Mouse (Mus musculus) midbrain, embryonic 12.5 days (tissue): Measurements from ENCODE around the gene Cacfd1. TPM values are rescaled to one million over a fixed set of nuclear protein-coding genes. Genes with fewer than 3 reads are reported as not detected.

ENCODE experiments used
- ATAC-seq: fragments of 200-750 bp; cut with Nextera tagmentation; 2 replicates; pipeline ENCODE4 v1.8.0; 2017; ENCODE audit warnings: low read depth, moderate TSS enrichment, moderate library complexity; ENCODE audit not compliant: low FRiP score
- H3K27ac ChIP-seq: fragments of 300-500 bp; sonication (generic); replicated peaks from 2 replicates; pipeline ENCODE4 v1.5.1; 2016; ENCODE audit warnings: mild to moderate bottlenecking
- H3K27me3 ChIP-seq: fragments of 300-500 bp; sonication (generic); 2 replicates; pipeline ENCODE4 v1.6.1; 2016; ENCODE audit warnings: mild to moderate bottlenecking
- H3K36me3 ChIP-seq: fragments of 300-500 bp; sonication (generic); 2 replicates; pipeline ENCODE4 v1.6.1; 2016
- H3K4me1 ChIP-seq: fragments of 300-500 bp; sonication (generic); 2 replicates; pipeline ENCODE4 v1.6.1; 2016
- H3K4me2 ChIP-seq: fragments of 300-500 bp; sonication (generic); replicated peaks from 2 replicates; pipeline ENCODE4 v1.6.1; 2016; ENCODE audit warnings: mild to moderate bottlenecking, moderate library complexity
- H3K4me3 ChIP-seq: fragments of 300-500 bp; sonication (generic); 2 replicates; pipeline ENCODE4 v1.5.1; 2016; ENCODE audit warnings: mild to moderate bottlenecking
- H3K9ac ChIP-seq: fragments of 300-500 bp; sonication (generic); replicated peaks from 2 replicates; pipeline ENCODE4 v1.6.1; 2016; ENCODE audit warnings: mild to moderate bottlenecking, moderate library complexity
- H3K9me3 ChIP-seq: fragments of 300-500 bp; sonication (generic); 2 replicates; pipeline ENCODE4 v1.6.1; 2016; ENCODE audit warnings: mild to moderate bottlenecking
- WGBS: fragments of 180-500 bp; shearing (Covaris S2); methylation state at CpG from one replicate; pipeline ENCODE4 v1.1.7; 2016; 5-methylcytosine and 5-hydroxymethylcytosine counted together
- polyA plus RNA-seq: library from polyadenylated mRNA; unstranded; fragments of >200 nt; fragmentation: Nextera tagmentation; extraction: Ambion mirVana; gene quantifications from 2 replicates; pipeline ENCODE4 v1.2.1, GENCODE M21; 2016

The Cacfd1 gene
- polyA plus RNA-seq, 1 experiment from 2014 or later = 116 TPM

GRCm38 (mm10) chr2:27058251-27058650, 48.5 kb downstream of the Cacfd1 start:
- Histone ChIP-seq H3K27me3 (no peaks in the 10 kb centered on the region), H3K4me2 (no peak overlapping the region), H3K36me3 (no peaks in the 10 kb centered on the region), H3K9me3 (no peaks in the 10 kb centered on the region), H3K27ac (no peak overlapping the region), H3K4me3 (no peak overlapping the region), H3K4me1 (no peaks in the 10 kb centered on the region), H3K9ac (no peak overlapping the region)
- ATAC-seq = no peak
- 66% methylated on average over 4 of the region's 4 CpGs for WGBS

GRCm38 (mm10) chr2:27058751-27059150, 49.0 kb downstream of the Cacfd1 start:
- Histone ChIP-seq H3K4me2 (no peak overlapping the region), H3K27ac (no peak overlapping the region), H3K36me3 (no peaks in the 10 kb centered on the region), H3K4me3 (no peak overlapping the region), H3K9ac (no peak overlapping the region), H3K9me3 (no peaks in the 10 kb centered on the region), H3K27me3 (no peaks in the 10 kb centered on the region), H3K4me1 (no peaks in the 10 kb centered on the region)
- no peak for ATAC-seq
- 63% methylated on average over 12 of the region's 12 CpGs for WGBS

GRCm38 (mm10) chr2:27059187-27059586, 49.5 kb downstream of the Cacfd1 start:
- Histone ChIP-seq H3K27ac (no peak overlapping the region), H3K27me3 (no peaks in the 10 kb centered on the region), H3K9me3 (no peaks in the 10 kb centered on the region), H3K4me1 (no peaks in the 10 kb centered on the region), H3K4me2 (no peak overlapping the region), H3K4me3 (no peak overlapping the region), H3K9ac (no peak overlapping the region), H3K36me3 (no peaks in the 10 kb centered on the region)
- WGBS = 92% methylated on average over 9 of the region's 9 CpGs
- no peak for ATAC-seq

GRCm38 (mm10) chr2:27067124-27067523, 57.4 kb downstream of the Cacfd1 start:
- H3K9ac ChIP-seq = no peak overlapping the region
- WGBS = 72% methylated on average over 2 of the region's 2 CpGs

GRCm38 (mm10) chr2:27067996-27068395, 58.3 kb downstream of the Cacfd1 start:
- Histone ChIP-seq H3K27me3 (no peaks in the 10 kb centered on the region), H3K4me1 (peaks cover 8% of the 10 kb centered on the region)
- 55% methylated on average over 2 of the region's 2 CpGs for WGBS

More at GRCm38 (mm10) chr2:27067124-27067523, 57.4 kb downstream of the Cacfd1 start:
- H3K4me3 ChIP-seq = no peak overlapping the region
- no peaks in the 10 kb centered on the region for H3K27me3 ChIP-seq
- no peaks in the 10 kb centered on the region for H3K9me3 ChIP-seq
- peaks cover 8% of the 10 kb centered on the region for H3K4me1 ChIP-seq
- no peak overlapping the region for H3K4me2 ChIP-seq
- H3K27ac ChIP-seq = no peak overlapping the region
- ATAC-seq = no peak
- H3K36me3 ChIP-seq = no peaks in the 10 kb centered on the region

GRCm38 (mm10) chr2:27069646-27070045, 59.9 kb downstream of the Cacfd1 start:
- Histone ChIP-seq H3K4me1 (peaks cover 8% of the 10 kb centered on the region), H3K36me3 (no peaks in the 10 kb centered on the region), H3K4me2 (no peak overlapping the region), H3K27ac (no peak overlapping the region), H3K27me3 (no peaks in the 10 kb centered on the region), H3K9me3 (no peaks in the 10 kb centered on the region), H3K9ac (no peak overlapping the region), H3K4me3 (no peak overlapping the region)
- 54% methylated on average over 3 of the region's 3 CpGs for WGBS
- no peak for ATAC-seq

More at GRCm38 (mm10) chr2:27067996-27068395, 58.3 kb downstream of the Cacfd1 start:
- no peak for ATAC-seq
- Histone ChIP-seq H3K4me2 (no peak overlapping the region), H3K9me3 (no peaks in the 10 kb centered on the region), H3K9ac (no peak overlapping the region), H3K27ac (no peak overlapping the region), H3K36me3 (no peaks in the 10 kb centered on the region), H3K4me3 (no peak overlapping the region)

GRCm38 (mm10) chr2:27070247-27070813, 60.6 kb downstream of the Cacfd1 start:
- H3K4me3 ChIP-seq = no peak overlapping the region
- no peak overlapping the region for H3K4me2 ChIP-seq
- no peak overlapping the region for H3K27ac ChIP-seq
- peaks cover 8% of the 10 kb centered on the region for H3K4me1 ChIP-seq
- ATAC-seq = no peak
- H3K9ac ChIP-seq = no peak overlapping the region
- WGBS = 78% methylated on average over 2 of the region's 2 CpGs
- no peaks in the 10 kb centered on the region for H3K27me3 ChIP-seq
- H3K9me3 ChIP-seq = no peaks in the 10 kb centered on the region
- no peaks in the 10 kb centered on the region for H3K36me3 ChIP-seq

Other genes with a start within 250 kb of the Cacfd1 start
- gene Abo, start 144.9 kb upstream of the Cacfd1 start, polyA plus RNA-seq = not detected in 2 replicates
- 29.9 and 32.1 TPM in 2 replicates for gene Surf6, start 107.0 kb upstream of the Cacfd1 start, polyA plus RNA-seq
- gene Med22, start 99.2 kb upstream of the Cacfd1 start, polyA plus RNA-seq = 125 and 129 TPM in 2 replicates
- 488 and 496 TPM in 2 replicates for gene Rpl7a, start 99.2 kb upstream of the Cacfd1 start, polyA plus RNA-seq
- gene Surf2, start 93.6 kb upstream of the Cacfd1 start, polyA plus RNA-seq = 48.2 and 56.7 TPM in 2 replicates
- 53.4 and 57.9 TPM in 2 replicates for gene Surf1, start 93.4 kb upstream of the Cacfd1 start, polyA plus RNA-seq
- gene Surf4, start 76.0 kb upstream of the Cacfd1 start, polyA plus RNA-seq = 126 and 132 TPM in 2 replicates
- not detected in 2 replicates for gene Stkld1, start 75.9 kb upstream of the Cacfd1 start, polyA plus RNA-seq
- 43.0 and 46.3 TPM in 2 replicates for gene Rexo4, start 45.5 kb upstream of the Cacfd1 start, polyA plus RNA-seq
- gene Adamts13, start 36.5 kb upstream of the Cacfd1 start, polyA plus RNA-seq = not detected in 2 replicates
- gene Slc2a6, start 18.1 kb downstream of the Cacfd1 start, polyA plus RNA-seq = 2.9 and 3.5 TPM in 2 replicates
- gene Mymk, start 62.3 kb downstream of the Cacfd1 start, polyA plus RNA-seq = 0.14 TPM in 1 of 2 replicates, not detected in the other
- gene Adamtsl2, start 69.5 kb downstream of the Cacfd1 start, polyA plus RNA-seq = 6.7 and 7.6 TPM in 2 replicates
- 0.09 and 0.27 TPM in 2 replicates for gene Fam163b, start 132.6 kb downstream of the Cacfd1 start, polyA plus RNA-seq
- 0.09 and 0.15 TPM in 2 replicates for gene Dbh, start 155.3 kb downstream of the Cacfd1 start, polyA plus RNA-seq
- 5.8 and 6.8 TPM in 2 replicates for gene Sardh, start 238.4 kb downstream of the Cacfd1 start, polyA plus RNA-seq